Mouse (Mus musculus): ENCODE data around the gene Cdc14a.
A peak's percentile ranks its signal among the peaks of the same experiment; 100 is the strongest.

Cdc14a gene

DNA sequence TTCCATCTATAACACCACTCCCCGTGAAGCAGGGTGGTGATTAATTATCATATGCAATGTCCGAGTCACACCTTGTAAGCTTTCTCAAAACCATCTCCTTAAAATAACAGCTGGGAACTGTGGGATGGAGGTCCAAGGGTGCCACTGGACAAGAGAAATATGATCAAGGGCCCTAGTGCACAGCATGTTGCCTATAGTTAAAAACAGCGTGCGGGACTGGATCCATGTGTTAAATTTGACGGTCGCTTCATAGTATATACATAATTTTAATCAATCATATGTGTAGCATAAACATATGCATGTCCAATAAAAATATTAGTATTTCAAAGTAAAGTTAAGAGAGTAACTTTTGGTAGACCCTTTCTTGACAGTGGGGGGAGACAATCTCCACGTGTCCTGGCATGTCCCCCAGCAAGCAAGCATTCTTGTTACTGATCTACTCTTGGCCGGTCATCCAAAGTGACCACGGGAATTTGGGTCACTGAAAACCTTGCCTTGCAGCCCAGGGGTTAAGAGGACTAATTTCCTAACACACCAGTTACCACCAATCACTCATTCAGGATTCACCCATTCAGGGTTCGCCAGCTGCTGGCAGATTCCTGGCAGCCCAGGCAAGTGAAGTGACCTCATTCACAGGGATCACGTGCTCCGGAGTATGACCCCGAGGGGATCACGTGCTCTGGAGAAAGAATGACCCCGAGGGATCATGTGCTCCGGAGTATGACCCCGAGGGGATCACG lies 94.6 kb downstream of the Cdc14a start:
- DNase-seq (ENCODE audit: low spot score), result no peak

DNA sequence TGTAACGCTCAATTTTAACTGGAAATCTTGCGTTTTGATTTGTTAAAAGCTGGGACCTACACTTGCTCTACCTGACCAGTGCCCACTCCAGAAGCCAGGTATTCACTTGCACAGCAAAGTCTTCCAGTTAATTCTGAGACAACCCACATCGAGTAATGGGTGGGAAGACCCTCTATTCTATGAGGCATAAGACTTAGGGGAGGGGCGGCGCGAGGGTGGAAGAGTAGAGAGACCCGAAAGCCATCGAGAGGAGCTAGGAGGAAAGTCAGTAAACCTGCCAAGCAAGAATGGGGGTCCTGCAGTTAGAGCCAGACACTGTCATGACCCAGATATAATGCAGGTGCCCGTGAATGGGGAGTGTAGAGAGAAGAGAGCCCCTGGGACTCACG lies 96.2 kb downstream of the Cdc14a start:
- DNase-seq (ENCODE audit: low spot score), result no peak

DNA sequence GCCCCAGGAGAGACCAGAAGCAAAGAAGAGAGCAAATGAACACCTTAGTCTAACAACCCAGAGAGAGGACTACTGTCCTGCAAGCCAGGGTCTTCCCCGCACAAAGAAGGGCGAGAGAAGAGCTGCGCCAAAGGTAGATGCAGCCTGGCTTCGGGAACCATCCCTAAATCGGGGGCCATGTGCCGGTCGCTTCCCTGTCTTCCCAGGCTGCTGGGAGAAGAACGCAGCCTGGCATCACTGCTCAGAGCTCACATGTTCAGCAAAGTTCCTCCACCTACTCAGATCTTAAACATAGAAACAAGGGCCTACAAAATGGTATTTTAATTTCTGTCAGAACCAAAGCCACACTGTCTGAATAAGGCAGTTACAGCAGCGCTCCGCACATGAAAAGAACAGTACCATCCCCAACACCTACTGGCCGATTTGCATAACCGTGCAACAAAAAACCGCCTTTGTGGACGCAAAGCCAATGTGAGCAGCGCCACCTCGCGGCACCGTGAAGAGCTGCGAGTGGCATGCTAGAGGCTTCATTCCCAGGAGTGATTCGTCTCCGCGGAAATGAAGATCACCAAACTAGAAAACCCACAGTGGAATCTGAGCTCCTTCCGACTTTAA lies 96.7 kb downstream of the Cdc14a start:
- peak; percentile 84 for DNase-seq (ENCODE audit: low spot score)

GRCm38 (mm10) chr3:116325501-116325900 lies 98.3 kb downstream of the Cdc14a start:
- no peak for DNase-seq (ENCODE audit: low spot score)

DNA sequence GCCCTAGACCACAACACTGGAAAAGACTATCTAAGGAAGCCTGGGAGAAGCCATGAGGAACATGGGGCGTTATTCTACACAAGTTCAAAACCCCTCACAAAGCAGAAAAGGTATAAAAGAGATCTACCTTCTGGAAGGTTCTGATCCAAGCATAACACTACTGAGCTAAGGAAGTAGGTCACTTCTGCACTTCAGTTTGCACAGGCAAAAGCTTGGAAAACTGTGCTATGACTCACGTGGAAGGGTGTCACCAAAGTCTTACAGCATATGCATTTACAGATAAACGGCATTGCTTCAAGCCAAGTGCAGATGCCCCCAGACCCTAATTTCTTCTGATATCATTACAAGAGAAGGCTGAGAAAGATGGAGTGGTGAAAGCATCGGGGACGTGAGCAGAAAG lies 104.1 kb downstream of the Cdc14a start:
- no peak for DNase-seq (ENCODE audit: low spot score)

DNA sequence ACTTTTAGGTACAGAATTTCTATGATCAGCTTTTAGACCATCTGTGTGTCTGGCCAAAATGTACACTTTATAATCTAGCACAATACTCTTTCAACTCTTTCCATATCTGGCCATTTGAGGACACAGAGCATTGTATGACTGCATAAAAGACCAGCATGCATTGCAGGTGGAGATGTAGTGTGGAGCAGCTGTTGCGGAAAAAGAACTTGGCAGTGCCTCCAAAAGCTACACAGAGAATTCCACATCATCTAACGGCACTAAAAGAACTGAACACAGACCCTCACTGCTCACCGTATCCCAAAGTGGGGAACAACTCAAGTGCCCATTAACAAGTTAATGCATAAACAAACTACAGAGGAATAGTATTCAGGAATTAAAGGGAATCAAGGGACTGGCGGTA lies 112.0 kb downstream of the Cdc14a start:
- DNase-seq (ENCODE audit: low spot score), result no peak

- DNase-seq (ENCODE audit: low spot score), result no peak
These were observed 112.7 kb downstream of the Cdc14a start for GRCm38 (mm10) chr3:116311173-116311572.

DNA sequence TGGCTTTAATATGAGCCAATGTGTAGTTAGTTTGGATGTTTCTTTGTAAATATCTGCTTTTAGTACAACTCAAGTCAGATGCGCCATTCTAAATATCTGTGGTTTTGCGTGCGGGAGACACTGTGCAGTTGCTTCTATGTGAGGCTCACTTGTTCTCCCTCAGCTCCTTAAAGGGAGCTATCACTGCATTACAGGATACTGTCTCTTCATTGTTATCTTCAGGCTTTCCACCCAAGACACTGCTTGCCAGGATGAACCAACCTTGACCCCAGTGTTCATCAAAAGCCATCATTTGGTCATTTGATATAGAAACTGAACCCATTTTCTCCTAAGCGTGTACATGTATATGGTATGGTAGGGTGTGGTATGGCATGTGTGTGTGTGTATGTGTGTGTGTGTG lies 113.2 kb downstream of the Cdc14a start:
- no peak for DNase-seq (ENCODE audit: low spot score)

DNA sequence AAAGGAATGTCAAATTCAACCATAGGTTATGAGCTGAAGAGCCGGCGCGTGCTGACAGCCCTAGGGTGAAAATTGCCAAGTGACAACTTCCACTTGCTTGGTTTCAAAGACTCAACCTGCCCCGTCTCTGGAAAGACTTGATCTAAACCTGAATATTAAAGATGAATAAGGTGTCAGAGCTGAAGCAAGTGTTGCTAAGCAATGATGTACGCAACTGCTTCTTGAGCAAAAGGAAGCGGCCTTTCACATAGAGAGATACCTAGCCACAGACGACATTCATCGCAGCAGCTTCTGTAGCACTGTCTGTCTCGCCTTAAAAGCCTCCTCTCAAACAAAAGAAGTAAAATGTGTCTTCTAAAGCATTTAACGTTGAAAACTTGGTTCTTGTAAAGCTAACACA lies 113.8 kb downstream of the Cdc14a start:
- DNase-seq (ENCODE audit: low spot score), result no peak

- DNase-seq (ENCODE audit: low spot score), result no peak
These were observed 118.8 kb downstream of the Cdc14a start for GRCm38 (mm10) chr3:116304800-116305753.

GRCm38 (mm10) chr3:116302581-116302980 lies 121.3 kb downstream of the Cdc14a start:
- no peak for DNase-seq (ENCODE audit: low spot score)

DNA sequence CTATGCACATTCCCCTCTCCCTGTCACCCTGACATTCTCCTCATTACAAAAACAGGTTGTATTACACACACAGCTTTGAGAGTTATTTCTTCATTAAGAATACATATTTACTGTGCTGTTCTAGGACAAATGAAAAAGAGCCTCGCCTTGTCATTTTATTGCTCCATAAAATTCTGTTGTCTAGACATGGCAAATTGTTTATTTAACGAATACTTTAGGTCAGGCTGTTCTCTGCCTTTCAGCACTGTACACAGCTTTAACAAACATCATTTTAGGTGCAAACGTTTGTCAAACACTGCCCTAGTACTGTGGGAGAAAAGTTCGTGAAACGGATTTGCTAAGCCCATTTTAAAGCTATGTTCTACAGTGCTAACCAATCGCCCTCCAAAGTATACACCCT lies 122.1 kb downstream of the Cdc14a start:
- no peak for DNase-seq (ENCODE audit: low spot score)

- no peak for DNase-seq (ENCODE audit: low spot score)
These were observed 125.1 kb downstream of the Cdc14a start for GRCm38 (mm10) chr3:116298727-116299126.

GRCm38 (mm10) chr3:116298003-116298402 lies 125.8 kb downstream of the Cdc14a start:
- DNase-seq (ENCODE audit: low spot score), result no peak

DNA sequence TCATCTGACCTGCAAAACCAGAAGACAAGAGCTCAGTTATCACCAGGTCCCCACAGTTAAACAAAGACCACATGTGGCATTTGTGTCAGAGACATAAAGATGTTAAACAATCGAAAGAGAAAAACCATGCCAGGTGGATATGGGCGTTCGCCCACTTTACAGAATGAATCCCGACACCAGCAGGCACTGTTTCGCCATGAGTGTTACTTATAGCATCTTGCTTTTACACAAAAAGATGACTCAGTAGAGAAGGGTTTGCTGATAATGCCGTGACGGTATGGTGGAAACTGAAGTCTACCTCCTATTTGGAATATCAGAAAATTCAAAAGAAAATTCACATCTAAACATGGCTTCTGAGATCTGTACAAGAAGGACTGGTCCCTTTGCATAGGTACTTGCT lies 126.7 kb downstream of the Cdc14a start:
- DNase-seq (ENCODE audit: low spot score), result no peak

GRCm38 (mm10) chr3:116290041-116290815 lies 133.6 kb downstream of the Cdc14a start:
- DNase-seq (ENCODE audit: low spot score), result no peak

GRCm38 (mm10) chr3:116288833-116289232 lies 135.0 kb downstream of the Cdc14a start:
- no peak for DNase-seq (ENCODE audit: low spot score)

GRCm38 (mm10) chr3:116284735-116285134 lies 139.1 kb downstream of the Cdc14a start:
- DNase-seq (ENCODE audit: low spot score), result no peak

GRCm38 (mm10) chr3:116283996-116284395 lies 139.8 kb downstream of the Cdc14a start:
- no peak for DNase-seq (ENCODE audit: low spot score)

DNA sequence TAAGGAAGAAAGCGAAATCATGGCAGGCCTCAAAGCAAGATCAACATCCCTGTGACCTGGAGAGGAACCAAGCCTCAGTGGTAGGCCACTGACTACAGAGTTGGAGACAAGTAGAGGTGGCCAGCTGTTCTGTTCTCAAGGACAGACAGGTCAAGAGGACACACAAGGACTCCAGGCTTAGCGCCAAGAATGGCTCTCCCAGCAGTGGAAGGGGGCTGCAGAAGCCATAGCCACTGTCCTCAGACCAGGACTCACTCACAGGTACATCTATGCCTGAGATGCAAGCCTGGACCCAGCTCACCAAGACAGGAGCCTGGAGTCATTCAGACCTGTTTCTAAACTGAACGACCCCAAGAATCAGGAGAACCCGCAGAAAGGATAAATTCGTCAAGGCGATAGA lies 142.2 kb downstream of the Cdc14a start:
- no peak for DNase-seq (ENCODE audit: low spot score)

- no peak for DNase-seq (ENCODE audit: low spot score)
These were observed 146.7 kb downstream of the Cdc14a start for GRCm38 (mm10) chr3:116277146-116277545.

- no peak for DNase-seq (ENCODE audit: low spot score)
These were observed 152.2 kb downstream of the Cdc14a start for GRCm38 (mm10) chr3:116271679-116272078.
